Mouse (Mus musculus) adrenal gland (tissue): ENCODE results near the gene Stmnd1.
"Not testable (repeated sequence)": the region's sequence is repeated elsewhere in the genome, so short reads cannot be mapped to it uniquely, and the experiment has no call there.

Experiments used
- intact Hi-C: fragments of 180-260 bp; cut with DNase I; formaldehyde crosslinking; loops from one replicate; pipeline ENCODE4 v1.15.1; 2025
- long read RNA-seq, 2 experiments: library from polyadenylated mRNA; unstranded; transcript quantifications; one replicate each; pipeline ENCODE4 v2.0.0; 2020; ENCODE audit warnings: borderline replicate concordance in 1 of 2; ENCODE audit not compliant: insufficient replicate concordance in 1 of 2

The Stmnd1 gene
- long read RNA-seq, experiment 1, result 0 reads
- long read RNA-seq, experiment 2, result 0 reads

- intact Hi-C loops, result no loop called here
Observed at GRCm38 (mm10) chr13:46273453-46274110, at the start of gene Stmnd1. Gene Stmnd1 (plus strand): TSS chr13:46273721.

- intact Hi-C loops, result no loop called here
Observed at GRCm38 (mm10) chr13:46226956-46227355, 46.6 kb upstream of the Stmnd1 start.

GRCm38 (mm10) chr13:46227486-46227885 lies 46.0 kb upstream of the Stmnd1 start:
- intact Hi-C loops, result no loop called here

- intact Hi-C loops, result not testable (repeated sequence)
Observed at GRCm38 (mm10) chr13:46228750-46229149, 44.8 kb upstream of the Stmnd1 start.

GRCm38 (mm10) chr13:46231514-46232085 lies 41.9 kb upstream of the Stmnd1 start:
- intact Hi-C loops, result no loop called here

GRCm38 (mm10) chr13:46237723-46238349 lies 35.7 kb upstream of the Stmnd1 start:
- intact Hi-C loops, result no loop called here

GRCm38 (mm10) chr13:46238796-46239195 lies 34.7 kb upstream of the Stmnd1 start:
- intact Hi-C loops, result no loop called here

GRCm38 (mm10) chr13:46241391-46242188 lies 31.9 kb upstream of the Stmnd1 start:
- intact Hi-C loops, result no loop called here

GRCm38 (mm10) chr13:46253753-46254152 lies 19.8 kb upstream of the Stmnd1 start:
- intact Hi-C loops, result no loop called here

- intact Hi-C loops, result no loop called here
Observed at GRCm38 (mm10) chr13:46254171-46254570, 19.4 kb upstream of the Stmnd1 start.

- intact Hi-C loops, result no loop called here
Observed at GRCm38 (mm10) chr13:46255616-46256015, 17.9 kb upstream of the Stmnd1 start.

- intact Hi-C loops, result no loop called here
Observed at GRCm38 (mm10) chr13:46257847-46258246, 15.7 kb upstream of the Stmnd1 start.

GRCm38 (mm10) chr13:46259526-46259925 lies 14.0 kb upstream of the Stmnd1 start:
- intact Hi-C loops, result no loop called here

GRCm38 (mm10) chr13:46261244-46261643 lies 12.3 kb upstream of the Stmnd1 start:
- intact Hi-C loops, result no loop called here

GRCm38 (mm10) chr13:46267783-46268182 lies 5.7 kb upstream of the Stmnd1 start:
- intact Hi-C loops, result no loop called here

GRCm38 (mm10) chr13:46268341-46268740 lies 5.2 kb upstream of the Stmnd1 start:
- intact Hi-C loops, result no loop called here

GRCm38 (mm10) chr13:46268815-46269445 lies 4.6 kb upstream of the Stmnd1 start:
- intact Hi-C loops, result no loop called here

- intact Hi-C loops, result no loop called here
Observed at GRCm38 (mm10) chr13:46272811-46273452, 589 bp upstream of the Stmnd1 start.

GRCm38 (mm10) chr13:46275701-46276100 lies 2.2 kb downstream of the Stmnd1 start:
- intact Hi-C loops, result no loop called here

- intact Hi-C loops, result no loop called here
Observed at GRCm38 (mm10) chr13:46282543-46282942, 9.0 kb downstream of the Stmnd1 start.

- intact Hi-C loops, result no loop called here
Observed at GRCm38 (mm10) chr13:46287801-46288200, 14.3 kb downstream of the Stmnd1 start.
